Mouse (Mus musculus) intestine, embryonic 15.5 days (tissue): ENCODE results near the gene Anapc5. TPM values are rescaled to one million over a fixed set of nuclear protein-coding genes. Genes with fewer than 3 reads are reported as not detected.

ENCODE experiments used
- ATAC-seq: fragments of 200-750 bp; cut with Nextera tagmentation; 2 replicates; pipeline ENCODE4 v1.8.0; 2017; ENCODE audit warnings: moderate TSS enrichment, moderate library complexity
- H3K27ac ChIP-seq: fragments of 300-500 bp; sonication (generic); 2 replicates; pipeline ENCODE4 v1.5.1; 2015; ENCODE audit warnings: mild to moderate bottlenecking, inconsistent platforms
- H3K27me3 ChIP-seq: fragments of 300-500 bp; sonication (generic); replicated peaks from 2 replicates; pipeline ENCODE4 v1.6.1; 2015; ENCODE audit warnings: inconsistent platforms
- H3K36me3 ChIP-seq: fragments of 300-500 bp; sonication (generic); 2 replicates; pipeline ENCODE4 v1.6.1; 2015; ENCODE audit warnings: inconsistent platforms
- H3K4me1 ChIP-seq: fragments of 300-500 bp; sonication (generic); replicated peaks from 2 replicates; pipeline ENCODE4 v1.6.1; 2015; ENCODE audit warnings: inconsistent platforms
- H3K4me2 ChIP-seq: fragments of 300-500 bp; sonication (generic); replicated peaks from 2 replicates; pipeline ENCODE4 v1.6.1; 2015; ENCODE audit warnings: mild to moderate bottlenecking, inconsistent platforms
- H3K4me3 ChIP-seq: fragments of 300-500 bp; sonication (generic); replicated peaks from 2 replicates; pipeline ENCODE4 v1.5.1; 2015; ENCODE audit warnings: inconsistent platforms
- H3K9ac ChIP-seq: fragments of 300-500 bp; sonication (generic); 2 replicates; pipeline ENCODE4 v1.6.1; 2015; ENCODE audit warnings: inconsistent platforms
- H3K9me3 ChIP-seq: fragments of 300-500 bp; sonication (generic); 2 replicates; pipeline ENCODE4 v1.6.1; 2016; ENCODE audit warnings: inconsistent platforms
- WGBS: fragments of 180-500 bp; shearing (Covaris S2); methylation state at CpG from one replicate; pipeline ENCODE4 v1.1.7; 2015; 5-methylcytosine and 5-hydroxymethylcytosine counted together
- polyA plus RNA-seq: library from polyadenylated mRNA; unstranded; fragments of >200 nt; fragmentation: Nextera tagmentation; extraction: Ambion mirVana; gene quantifications from 2 replicates; pipeline ENCODE4 v1.2.1, GENCODE M21; 2015

Gene Anapc5
- polyA plus RNA-seq, 1 experiment from 2014 or later = 376 TPM

DNA sequence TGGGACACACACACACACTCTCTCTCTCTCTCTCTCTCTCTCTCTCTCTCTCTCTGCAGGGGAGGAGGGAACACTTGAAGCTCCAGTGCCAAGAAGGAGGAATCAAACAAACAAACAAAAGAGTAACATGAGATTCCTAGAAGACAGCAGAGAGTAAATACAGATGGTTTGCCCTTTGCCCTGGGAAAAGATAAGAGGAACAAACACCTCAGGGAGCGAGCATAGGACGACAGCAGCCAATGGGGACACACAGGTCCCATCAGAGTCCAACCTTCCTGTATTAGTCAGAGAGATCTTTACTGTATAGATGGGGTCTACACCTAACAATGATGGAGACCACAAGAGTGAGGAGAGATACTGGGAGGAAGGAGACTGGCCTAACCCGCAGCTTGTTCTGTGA, 23.3 kb downstream of the Anapc5 start:
- H3K9me3 ChIP-seq = no peaks in the 10 kb centered on the region
- H3K27me3 ChIP-seq = no peaks in the 10 kb centered on the region
- 62% methylated on average over 3 of the region's 3 CpGs for WGBS
- H3K27ac ChIP-seq = peak overlapping the region; percentile 24; the same call in 1 of the 2 replicates
- peaks cover 14% of the 10 kb centered on the region for H3K4me1 ChIP-seq
- H3K4me3 ChIP-seq = no peak overlapping the region
- no peak overlapping the region for H3K9ac ChIP-seq
- H3K36me3 ChIP-seq = peaks cover 54% of the 10 kb centered on the region
- H3K4me2 ChIP-seq = no peak overlapping the region
- ATAC-seq = peak; percentile 59

GRCm38 (mm10) chr5:122788696-122789095, 32.4 kb downstream of the Anapc5 start:
- Histone ChIP-seq H3K9ac (no peak overlapping the region), H3K36me3 (peaks cover 35% of the 10 kb centered on the region), H3K4me3 (no peak overlapping the region), H3K27me3 (no peaks in the 10 kb centered on the region), H3K27ac (no peak overlapping the region), H3K4me1 (no peaks in the 10 kb centered on the region), H3K4me2 (no peak overlapping the region), H3K9me3 (no peaks in the 10 kb centered on the region)
- WGBS = 67% methylated on average over 2 of the region's 2 CpGs
- ATAC-seq = no peak

DNA sequence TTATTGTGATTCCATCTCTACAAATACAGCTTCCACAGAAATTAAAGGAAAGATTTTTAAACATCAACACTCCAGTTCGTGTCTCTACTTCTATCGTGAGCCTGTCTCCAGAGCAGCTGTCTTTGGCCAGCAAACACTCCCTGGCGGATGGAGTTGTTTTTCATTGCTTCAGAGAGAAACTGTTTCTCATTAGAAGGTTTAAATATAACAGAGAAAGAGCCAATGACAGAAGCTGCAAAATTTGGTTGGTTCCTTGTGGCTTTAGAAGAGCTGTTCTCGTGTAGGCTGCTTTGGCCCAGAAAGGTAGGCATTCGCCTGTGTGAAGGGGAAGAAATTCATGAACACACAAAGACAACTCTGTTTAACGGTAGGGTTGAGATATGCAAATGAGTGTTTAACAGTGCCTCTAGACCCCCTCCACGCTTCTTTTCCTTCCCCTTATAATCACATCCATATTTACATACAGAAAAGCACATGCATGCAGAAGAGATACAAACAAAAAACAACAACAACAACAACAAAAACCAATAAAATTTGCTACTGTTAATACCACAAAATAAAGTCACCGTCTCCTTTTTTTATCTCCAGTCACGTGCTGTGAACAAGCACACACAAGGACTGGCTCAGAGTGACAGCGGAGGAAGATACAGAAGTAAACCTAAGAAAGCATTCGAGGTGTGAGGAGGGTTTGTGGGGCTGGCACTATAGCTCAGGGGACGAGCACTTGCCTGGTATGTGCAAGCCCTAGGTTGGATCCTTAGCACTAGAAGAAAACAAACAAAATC, 34.9 kb downstream of the Anapc5 start:
- Histone ChIP-seq H3K9ac (no peak overlapping the region), H3K27me3 (no peaks in the 10 kb centered on the region), H3K27ac (no peak overlapping the region), H3K36me3 (peaks cover 24% of the 10 kb centered on the region), H3K9me3 (no peaks in the 10 kb centered on the region), H3K4me1 (no peaks in the 10 kb centered on the region), H3K4me2 (no peak overlapping the region), H3K4me3 (no peak overlapping the region)
- ATAC-seq = no peak
- whole genome bisulfite sequencing = 66% methylated on average over 12 of the region's 12 CpGs

DNA sequence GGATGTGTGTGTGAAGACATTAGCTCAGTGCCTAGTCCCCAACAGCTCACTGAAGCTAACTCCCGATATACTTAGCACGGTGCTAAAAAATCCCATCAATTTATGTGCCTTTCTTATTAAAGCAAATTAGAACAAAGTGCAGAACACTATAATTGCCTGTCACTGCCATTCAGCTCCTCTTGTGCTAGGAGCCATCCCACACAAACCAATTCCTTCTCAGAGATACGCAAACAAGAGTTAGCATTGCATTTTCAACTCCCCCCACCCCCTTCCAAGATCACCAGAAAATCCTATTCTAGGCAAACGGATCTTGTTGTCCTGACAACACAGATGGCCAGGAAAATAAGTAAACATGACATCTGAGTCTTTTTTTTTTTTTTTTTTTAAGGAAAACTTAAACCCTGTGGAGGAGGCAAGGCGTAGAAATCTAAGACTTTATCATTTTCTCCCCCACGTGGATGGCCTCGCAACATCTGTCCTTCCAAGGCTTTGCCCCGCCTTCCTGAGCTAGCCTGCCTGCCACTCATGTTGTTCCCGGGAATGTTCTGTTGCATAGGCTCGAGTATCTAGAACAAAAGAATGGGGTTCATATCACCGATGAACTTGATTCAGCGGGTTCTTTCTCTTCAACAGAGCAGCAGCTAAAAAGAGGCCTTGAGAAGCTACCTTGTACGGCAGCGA, 37.3 kb downstream of the Anapc5 start:
- no peak overlapping the region for H3K27ac ChIP-seq
- H3K36me3 ChIP-seq = peaks cover 18% of the 10 kb centered on the region
- no peak overlapping the region for H3K4me2 ChIP-seq
- H3K9ac ChIP-seq = no peak overlapping the region
- no peaks in the 10 kb centered on the region for H3K4me1 ChIP-seq
- H3K27me3 ChIP-seq = no peaks in the 10 kb centered on the region
- no peak overlapping the region for H3K4me3 ChIP-seq
- no peaks in the 10 kb centered on the region for H3K9me3 ChIP-seq
- no peak for ATAC-seq
- 49% methylated on average over 14 of the region's 14 CpGs for WGBS

GRCm38 (mm10) chr5:122782066-122782465, 39.1 kb downstream of the Anapc5 start:
- Histone ChIP-seq H3K9me3 (no peaks in the 10 kb centered on the region), H3K4me2 (no peak overlapping the region), H3K9ac (no peak overlapping the region), H3K4me3 (no peak overlapping the region), H3K36me3 (peaks cover 6% of the 10 kb centered on the region; the same call in 1 of the 2 replicates), H3K27me3 (no peaks in the 10 kb centered on the region), H3K27ac (no peak overlapping the region), H3K4me1 (peaks cover 7% of the 10 kb centered on the region)
- WGBS = 45% methylated on average over 1 of the region's 1 CpGs
- ATAC-seq = no peak

GRCm38 (mm10) chr5:122780791-122781432, 40.2 kb downstream of the Anapc5 start:
- H3K27me3 ChIP-seq = no peaks in the 10 kb centered on the region
- whole genome bisulfite sequencing = 90% methylated on average over 19 of the region's 19 CpGs
- no peak overlapping the region for H3K9ac ChIP-seq
- no peaks in the 10 kb centered on the region for H3K9me3 ChIP-seq
- no peak overlapping the region for H3K4me3 ChIP-seq
- H3K27ac ChIP-seq = no peak overlapping the region
- no peak for ATAC-seq
- H3K36me3 ChIP-seq = no peaks in the 10 kb centered on the region; the same call in 1 of the 2 replicates
- no peak overlapping the region for H3K4me2 ChIP-seq
- peaks cover 7% of the 10 kb centered on the region for H3K4me1 ChIP-seq

- Histone ChIP-seq H3K27ac (peak within 1 kb of the TSS; percentile 63), H3K4me2 (peak within 1 kb of the TSS; percentile 92), H3K27me3 (no peaks in the 10 kb centered on the region), H3K36me3 (no peaks in the 10 kb centered on the region), H3K9ac (peak within 1 kb of the TSS; percentile 81), H3K4me3 (peak within 1 kb of the TSS; percentile 82), H3K9me3 (no peaks in the 10 kb centered on the region), H3K4me1 (peaks cover 10% of the 10 kb centered on the region)
- under 1% methylated on average over 60 of the region's 63 CpGs for WGBS
- ATAC-seq = peak; percentile 83
Measured at GRCm38 (mm10) chr5:122779277-122779834, 41.8 kb downstream of the Anapc5 start, which contains the start of gene Camkk2. TSS of gene Camkk2 (minus strand) at chr5:122779409.

DNA sequence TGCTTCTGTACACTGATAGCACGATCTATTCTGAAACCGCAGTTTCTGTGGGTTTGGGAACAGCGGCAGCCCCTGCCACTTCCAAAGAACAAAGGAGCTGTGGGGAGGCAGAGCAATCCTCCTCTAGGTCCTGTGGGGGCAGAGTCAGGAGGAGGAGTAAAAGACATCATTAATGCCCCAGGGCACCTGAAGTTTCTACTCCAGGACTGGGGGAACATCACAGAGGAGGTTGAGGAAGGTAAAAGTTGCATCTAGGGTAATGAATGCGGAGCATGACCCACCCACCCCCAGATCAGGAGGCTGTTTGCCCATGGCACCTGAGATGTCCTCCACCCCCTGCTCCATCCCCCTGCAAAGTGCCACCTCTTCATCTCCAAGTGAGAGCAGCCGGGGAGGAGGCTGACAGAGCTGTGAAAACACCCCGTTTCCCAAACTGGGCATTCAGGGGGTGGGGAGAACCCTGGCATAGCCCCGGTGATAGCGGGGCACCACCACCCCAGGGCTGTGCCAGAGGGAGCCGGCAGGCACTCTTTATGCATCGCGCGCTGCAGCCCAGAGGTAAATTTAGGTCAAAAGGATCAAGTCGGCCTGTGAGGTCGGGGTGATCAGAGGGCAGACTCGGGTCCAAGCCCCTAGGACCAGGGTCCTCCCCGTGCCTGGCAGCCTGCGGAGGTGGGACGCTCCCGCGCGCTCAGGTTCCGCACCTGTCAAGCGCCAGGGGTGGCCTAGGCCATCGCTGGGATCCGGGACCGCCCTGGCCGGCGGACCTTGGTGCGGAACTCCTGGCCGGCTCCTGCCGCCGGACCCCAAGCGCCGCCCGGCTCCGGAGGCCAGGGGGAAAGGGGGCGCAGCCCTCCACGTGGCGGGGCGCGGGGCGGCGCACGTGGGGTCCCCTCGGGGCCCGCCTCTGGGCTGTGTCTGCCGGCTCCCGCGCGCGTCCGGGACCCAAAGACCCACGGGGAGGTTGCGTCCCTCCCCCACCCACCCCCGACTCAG, 42.6 kb downstream of the Anapc5 start:
- Histone ChIP-seq H3K36me3 (no peaks in the 10 kb centered on the region), H3K4me2 (peak overlapping the region; percentile 92), H3K4me1 (peaks cover 10% of the 10 kb centered on the region), H3K9me3 (no peaks in the 10 kb centered on the region), H3K4me3 (peak overlapping the region; percentile 82), H3K9ac (peak overlapping the region; percentile 81), H3K27ac (peak overlapping the region; percentile 54; the same call in 1 of the 2 replicates), H3K27me3 (no peaks in the 10 kb centered on the region)
- WGBS = 3% methylated on average over 54 of the region's 55 CpGs
- ATAC-seq = peak; percentile 74

DNA sequence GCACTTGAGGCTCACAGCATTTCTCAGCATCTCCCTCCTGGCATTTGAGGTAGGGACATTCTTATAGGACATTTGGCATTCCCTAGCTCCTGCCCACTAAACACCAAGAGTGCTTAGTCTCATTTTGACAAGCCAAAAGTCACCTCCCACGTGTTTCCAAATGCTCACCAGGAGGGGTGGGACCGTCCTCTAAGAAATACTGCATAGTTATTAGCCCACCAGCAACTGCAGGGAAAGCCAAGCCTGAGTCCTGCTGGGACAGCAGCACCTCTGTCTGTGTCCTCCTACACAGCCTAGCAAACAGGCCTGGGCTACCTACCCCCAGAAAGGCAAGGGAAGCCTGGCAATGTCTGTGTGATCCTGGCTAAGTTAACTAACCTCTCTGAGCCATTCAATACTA, 43.8 kb downstream of the Anapc5 start:
- 38% methylated on average over 2 of the region's 2 CpGs for WGBS

DNA sequence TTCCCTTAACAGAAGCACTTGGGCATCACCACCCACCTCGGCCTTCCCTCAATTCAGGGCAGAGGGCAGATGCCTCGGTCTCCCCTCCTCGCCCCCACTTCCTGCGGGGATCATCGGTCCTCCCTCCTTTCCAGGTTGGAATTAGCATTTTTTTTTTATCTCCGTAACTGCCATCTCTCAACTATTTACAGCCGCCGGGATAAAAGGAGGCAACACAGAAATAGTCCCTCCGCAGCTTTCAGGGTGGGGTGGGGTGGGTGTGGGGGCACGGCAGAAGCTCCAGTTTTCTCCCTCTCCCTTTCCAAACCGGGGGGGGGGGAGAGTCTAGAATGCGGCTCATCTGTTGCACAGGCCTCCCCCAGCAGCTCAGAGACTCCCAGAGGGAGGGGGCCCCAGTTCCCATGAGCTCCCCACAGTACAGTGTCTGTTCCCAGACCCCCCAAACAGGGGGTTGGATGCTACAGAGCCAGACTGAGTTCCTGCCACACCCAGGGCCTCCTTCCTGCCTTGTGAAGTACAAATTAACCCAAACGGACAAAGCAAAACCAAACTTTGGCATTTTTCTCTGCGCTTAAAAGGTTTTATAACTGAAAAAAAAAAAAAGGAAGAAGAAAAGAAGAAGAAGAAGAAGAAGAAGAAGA, 45.4 kb downstream of the Anapc5 start:
- no peaks in the 10 kb centered on the region for H3K27me3 ChIP-seq
- no peaks in the 10 kb centered on the region for H3K36me3 ChIP-seq
- H3K4me3 ChIP-seq = no peak overlapping the region
- H3K4me1 ChIP-seq = peaks cover 17% of the 10 kb centered on the region
- no peak for ATAC-seq
- no peak overlapping the region for H3K4me2 ChIP-seq
- WGBS = 69% methylated on average over 14 of the region's 14 CpGs
- H3K9ac ChIP-seq = no peak overlapping the region
- H3K27ac ChIP-seq = 0 out of 2 replicates have a peak overlapping the region, but pooled peaks have one; percentile 17
- no peaks in the 10 kb centered on the region for H3K9me3 ChIP-seq

More for the DNA sequence above, 43.8 kb downstream of the Anapc5 start:
- H3K4me3 ChIP-seq = no peak overlapping the region
- peaks cover 10% of the 10 kb centered on the region for H3K4me1 ChIP-seq
- no peak overlapping the region for H3K27ac ChIP-seq
- H3K9ac ChIP-seq = no peak overlapping the region
- no peak overlapping the region for H3K4me2 ChIP-seq
- H3K27me3 ChIP-seq = no peaks in the 10 kb centered on the region
- H3K9me3 ChIP-seq = no peaks in the 10 kb centered on the region
- no peak for ATAC-seq
- H3K36me3 ChIP-seq = no peaks in the 10 kb centered on the region
